Mouse (Mus musculus) megakaryocyte, embryonic 14.5 days (primary cell): ENCODE measurements around the gene Zbtb22.

ENCODE experiments used
- FLI1 ChIP-seq: IDR thresholded peaks from 2 replicates; pipeline ENCODE4 v1.6.1; 2012; ENCODE audit warnings: low read length, inconsistent platforms, mixed read lengths
- GATA1 ChIP-seq: IDR thresholded peaks from 3 replicates; pipeline ENCODE4 v1.6.1; 2012; ENCODE audit warnings: mixed read lengths, low read length, inconsistent platforms, borderline replicate concordance

GRCm38 (mm10) chr17:33932448-33932847 is 16.7 kb downstream of the Zbtb22 start:
- TF ChIP-seq GATA1 (no peak), FLI1 (no peak)
